Mouse (Mus musculus): ENCODE data around the gene Btf3l4.

Btf3l4 gene

GRCm38 (mm10) chr4:108811550-108811949 lies 21.9 kb downstream of the Btf3l4 start:
- no peak for DNase-seq

GRCm38 (mm10) chr4:108811142-108811541 lies 22.3 kb downstream of the Btf3l4 start:
- DNase-seq: no peak

GRCm38 (mm10) chr4:108803535-108803934 lies 29.9 kb downstream of the Btf3l4 start:
- DNase-seq: no peak

- peak; percentile 54 for DNase-seq
Observed at GRCm38 (mm10) chr4:108798083-108798830, 35.2 kb downstream of the Btf3l4 start.

- DNase-seq: no peak
Observed at GRCm38 (mm10) chr4:108796701-108797100, 36.7 kb downstream of the Btf3l4 start.

- no peak for DNase-seq
Observed at GRCm38 (mm10) chr4:108793941-108794340, 39.5 kb downstream of the Btf3l4 start.

- no peak for DNase-seq
Observed at GRCm38 (mm10) chr4:108790507-108790906, 42.9 kb downstream of the Btf3l4 start.

GRCm38 (mm10) chr4:108789258-108789936 lies 44.0 kb downstream of the Btf3l4 start:
- DNase-seq: no peak

- DNase-seq: peak; percentile 59
Observed at GRCm38 (mm10) chr4:108782421-108783085, 50.9 kb downstream of the Btf3l4 start.

GRCm38 (mm10) chr4:108781596-108781995 lies 51.8 kb downstream of the Btf3l4 start:
- DNase-seq: peak; percentile 11

GRCm38 (mm10) chr4:108780864-108781205 lies 52.6 kb downstream of the Btf3l4 start:
- DNase-seq: no peak

- peak; percentile 82 for DNase-seq
Observed at GRCm38 (mm10) chr4:108780057-108780863, 53.2 kb downstream of the Btf3l4 start, which contains the start of gene Zfyve9. Gene Zfyve9, minus strand, starts transcription at chr4:108780798.

- peak; percentile 57 for DNase-seq
Observed at GRCm38 (mm10) chr4:108779763-108780056, 53.7 kb downstream of the Btf3l4 start.

- DNase-seq: no peak
Observed at GRCm38 (mm10) chr4:108768527-108768926, 64.9 kb downstream of the Btf3l4 start.
